ENCODE assay signal across 22 mouse cellular contexts in genomic region chr1:132626125-132626756, GRCm38 (mm10).
A peak's percentile ranks its signal among the peaks of the same experiment; 100 is the strongest.
DNase-seq lines count a peak whose midpoint lies in the region; ATAC-seq and TF ChIP-seq lines count a peak whose summit lies in the region.
"Had no signal": no experiment of that assay in that cellular context is flagged by ENCODE, and none has a peak within 500 bp of the region (broad histone marks: within the 10 kb centered on the region; RNA-seq: fewer than 3 reads in every experiment).

No protein-coding gene starts in this region.

- no peaks in the 10 kb centered on the region for H3K27me3 ChIP-seq in midbrain, embryonic 14.5 days (ENCODE audit: control insufficient read depth, insufficient read depth, low read length)
- H3K27me3 ChIP-seq in forebrain, embryonic 16.5 days (replicated peaks; ENCODE audit: control insufficient read depth, insufficient read depth, low read length) = no peaks in the 10 kb centered on the region
- H3K27me3 ChIP-seq: embryonic facial prominence, embryonic 12.5 days had no signal

- DNase-seq in cerebellum, adult 9-10 months = peak; percentile 55
- no peak for DNase-seq in cerebellum, adult 8-10 months
- DNase-seq in layer of hippocampus, adult 2 months (ENCODE audit: low spot score in 2 of 2) = no peak
- DNase-seq in layer of hippocampus, adult 8-10 months (ENCODE audit: low spot score in 2 of 2) = no peak
- peak; percentile 65 for DNase-seq in brain, embryonic 14.5 days (ENCODE audit: low read depth)
- peak; percentile 46 for DNase-seq in midbrain, embryonic 14.5 days
- DNase-seq in lung, postnatal 10 days = no peak
- DNase-seq: adrenal gland, postnatal 10 days; cerebellum, adult 11 months; cerebellum, postnatal 25 days; kidney, adult 2 months; kidney, postnatal 14 days; lung, embryonic 14.5 days; lung, postnatal 4 days had no signal

- no peak for ATAC-seq in midbrain, embryonic 14.5 days (ENCODE audit: low FRiP score, low TSS enrichment)
- no peak for ATAC-seq in forebrain, embryonic 16.5 days
- ATAC-seq: activated CD4-positive, CD25-positive, alpha-beta regulatory T cell, adult 4 months; liver, embryonic 12.5 days had no signal

- no peaks in the 10 kb centered on the region for H3K9me3 ChIP-seq in midbrain, embryonic 14.5 days (ENCODE audit: control insufficient read depth, low read length)
- H3K9me3 ChIP-seq in forebrain, embryonic 16.5 days (ENCODE audit: control insufficient read depth, low read length) = no peaks in the 10 kb centered on the region
- H3K9me3 ChIP-seq: embryonic facial prominence, embryonic 12.5 days; heart, embryonic 10.5 days; limb, embryonic 12.5 days; liver, embryonic 12.5 days had no signal

- WGBS in midbrain, embryonic 14.5 days = 54% methylated on average over 7 of the region's 7 CpGs
- 71% methylated on average over 7 of the region's 7 CpGs for whole genome bisulfite sequencing in forebrain, embryonic 16.5 days

- H3K4me2 ChIP-seq in midbrain, embryonic 14.5 days (ENCODE audit: low read length) = no peak overlapping the region
- H3K4me2 ChIP-seq in forebrain, embryonic 16.5 days (ENCODE audit: low read length) = no peak overlapping the region
- H3K4me2 ChIP-seq: embryonic facial prominence, embryonic 12.5 days; limb, embryonic 12.5 days; liver, embryonic 12.5 days; lung, embryonic 14.5 days had no signal

- H3K36me3 ChIP-seq in midbrain, embryonic 14.5 days (ENCODE audit: control insufficient read depth, insufficient read depth, low read length) = peaks cover 66% of the 10 kb centered on the region
- peaks cover 11% of the 10 kb centered on the region for H3K36me3 ChIP-seq in forebrain, embryonic 16.5 days (ENCODE audit: control insufficient read depth, insufficient read depth)
- H3K36me3 ChIP-seq: embryonic facial prominence, embryonic 12.5 days; heart, embryonic 10.5 days; limb, embryonic 12.5 days; liver, embryonic 12.5 days had no signal

- H3K9ac ChIP-seq in midbrain, embryonic 14.5 days (replicated peaks; ENCODE audit: low read length) = no peak overlapping the region
- no peak overlapping the region for H3K9ac ChIP-seq in forebrain, embryonic 16.5 days (replicated peaks; ENCODE audit: low read depth, low read length)
- H3K9ac ChIP-seq: embryonic facial prominence, embryonic 12.5 days; limb, embryonic 12.5 days; liver, embryonic 12.5 days; lung, embryonic 14.5 days had no signal

- 0 out of 2 replicates have a peak, but pooled peaks cover 11% of the 10 kb centered on the region for H3K4me1 ChIP-seq in midbrain, embryonic 14.5 days (ENCODE audit: control insufficient read depth, insufficient read depth, low read length)
- peaks cover 9% of the 10 kb centered on the region; the same call in 1 of the 2 replicates for H3K4me1 ChIP-seq in forebrain, embryonic 16.5 days (replicated peaks; ENCODE audit: control insufficient read depth, insufficient read depth, low read length)
- H3K4me1 ChIP-seq: liver, embryonic 12.5 days had no signal

- no peak for TF ChIP-seq POLR2A in brain, embryonic 14.5 days (IDR thresholded peaks at IDR 0.05; ENCODE audit: borderline replicate concordance, extremely low read depth, insufficient read depth, insufficient read length, poor library complexity, severe bottlenecking)

- no peak for TF ChIP-seq CTCF in layer of hippocampus, adult 2 months (conservative IDR thresholded peaks at IDR 0.05)
- no peak for TF ChIP-seq CTCF in brain, embryonic 14.5 days (IDR thresholded peaks at IDR 0.05; ENCODE audit: borderline replicate concordance, extremely low read depth, insufficient read depth, insufficient read length)

- no peak overlapping the region for H3K4me3 ChIP-seq in layer of hippocampus, adult 2 months
- no peak overlapping the region for H3K4me3 ChIP-seq in midbrain, embryonic 14.5 days (replicated peaks; ENCODE audit: low read depth, low read length)
- H3K4me3 ChIP-seq in forebrain, embryonic 16.5 days (replicated peaks; ENCODE audit: low read length) = no peak overlapping the region
- H3K4me3 ChIP-seq: embryonic facial prominence, embryonic 12.5 days; heart, embryonic 10.5 days; left cerebral cortex, adult 2 months; limb, embryonic 12.5 days; liver, embryonic 12.5 days had no signal

- H3K27ac ChIP-seq in layer of hippocampus, adult 2 months = 0 out of 2 replicates have a peak overlapping the region, but pooled peaks have one; percentile 63
- H3K27ac ChIP-seq in midbrain, embryonic 14.5 days (replicated peaks; ENCODE audit: low read depth, low read length) = peak overlapping the region; percentile 37; the same call in 1 of the 2 replicates
- H3K27ac ChIP-seq in forebrain, embryonic 16.5 days (ENCODE audit: low read length) = no peak overlapping the region
- H3K27ac ChIP-seq: embryonic facial prominence, embryonic 12.5 days; heart, embryonic 10.5 days; limb, embryonic 12.5 days; liver, embryonic 12.5 days; stomach, postnatal 0 days had no signal

Comparison
In these comparisons a context has a peak if more than half of its experiments do, and no peak if none do; other contexts are left out.
1. DNase-seq: peak in cerebellum, adult 9-10 months (single experiment), brain, embryonic 14.5 days (single experiment) and midbrain, embryonic 14.5 days (single experiment); none in cerebellum, adult 8-10 months (single experiment), layer of hippocampus, adult 2 months (0 of 2), layer of hippocampus, adult 8-10 months (0 of 2) and lung, postnatal 10 days (single experiment).